Mouse (Mus musculus) heart, adult 2 months (tissue): ENCODE measurements at regions not wholly inside any gene's neighbourhood (a gene's known extent, or its start where the extent isn't known, plus 50 kb on each side); places are given as distances from the start of the nearest gene placed in this dataset.

Experiments used
- DNase-seq, 2 experiments: peaks; one replicate each; pipeline ENCODE4 v3.0.0; 2021
- H3K27ac ChIP-seq: fragments of 200-600 bp; 2 replicates; pipeline ENCODE4 v1.8.1; 2022
- H3K27me3 ChIP-seq: fragments of 200-500 bp; 2 replicates; pipeline ENCODE4 v1.6.1; 2012; ENCODE audit warnings: mild to moderate bottlenecking, low read length, inconsistent platforms, mixed read lengths; ENCODE audit not compliant: control insufficient read depth, insufficient read depth
- H3K36me3 ChIP-seq: fragments of 200-500 bp; 2 replicates; pipeline ENCODE4 v1.6.1; 2012; ENCODE audit warnings: low read length, inconsistent platforms; ENCODE audit not compliant: control insufficient read depth, insufficient read depth
- H3K4me1 ChIP-seq: fragments of 200-500 bp; 2 replicates; pipeline ENCODE4 v1.6.1; 2011; ENCODE audit warnings: low read length; ENCODE audit not compliant: control insufficient read depth, insufficient read depth
- H3K4me3 ChIP-seq: fragments of 200-600 bp; 2 replicates; pipeline ENCODE4 v1.8.1; 2022
- H3K79me2 ChIP-seq: fragments of 200-500 bp; replicated peaks from 2 replicates; pipeline ENCODE4 v1.6.1; 2012; ENCODE audit warnings: mild to moderate bottlenecking, inconsistent platforms, low read length, moderate library complexity, mixed read lengths; ENCODE audit not compliant: control insufficient read depth, insufficient read depth
- H3K9ac ChIP-seq: fragments of 200-500 bp; 2 replicates; pipeline ENCODE4 v1.6.1; 2012; ENCODE audit warnings: low read depth, mild to moderate bottlenecking, control low read depth, inconsistent platforms, low read length, mixed read lengths
- CTCF ChIP-seq: fragments of 200-600 bp; IDR thresholded peaks from 2 replicates; pipeline ENCODE4 v1.8.1; 2022; ENCODE audit warnings: antibody characterized with exemption, mild to moderate bottlenecking, moderate library complexity
- EP300 ChIP-seq: fragments of 200-500 bp; IDR thresholded peaks from 2 replicates; pipeline ENCODE4 v1.6.1; 2011; ENCODE audit warnings: low read depth, low read length, control low read depth; ENCODE audit not compliant: insufficient read depth
- POLR2A ChIP-seq: fragments of 200-500 bp; IDR thresholded peaks from 2 replicates; pipeline ENCODE4 v1.6.1; 2011; ENCODE audit warnings: mild to moderate bottlenecking, low read depth, low read length, control low read depth; ENCODE audit not compliant: insufficient read depth
- WGBS: fragments of 180-500 bp; shearing (Covaris S2); methylation state at CpG from one replicate; pipeline ENCODE4 v1.1.7; 2018; 5-methylcytosine and 5-hydroxymethylcytosine counted together
- intact Hi-C: fragments of 180-260 bp; cut with DNase I; formaldehyde crosslinking; loops from one replicate; pipeline ENCODE4 v1.15.1; 2025

DNA sequence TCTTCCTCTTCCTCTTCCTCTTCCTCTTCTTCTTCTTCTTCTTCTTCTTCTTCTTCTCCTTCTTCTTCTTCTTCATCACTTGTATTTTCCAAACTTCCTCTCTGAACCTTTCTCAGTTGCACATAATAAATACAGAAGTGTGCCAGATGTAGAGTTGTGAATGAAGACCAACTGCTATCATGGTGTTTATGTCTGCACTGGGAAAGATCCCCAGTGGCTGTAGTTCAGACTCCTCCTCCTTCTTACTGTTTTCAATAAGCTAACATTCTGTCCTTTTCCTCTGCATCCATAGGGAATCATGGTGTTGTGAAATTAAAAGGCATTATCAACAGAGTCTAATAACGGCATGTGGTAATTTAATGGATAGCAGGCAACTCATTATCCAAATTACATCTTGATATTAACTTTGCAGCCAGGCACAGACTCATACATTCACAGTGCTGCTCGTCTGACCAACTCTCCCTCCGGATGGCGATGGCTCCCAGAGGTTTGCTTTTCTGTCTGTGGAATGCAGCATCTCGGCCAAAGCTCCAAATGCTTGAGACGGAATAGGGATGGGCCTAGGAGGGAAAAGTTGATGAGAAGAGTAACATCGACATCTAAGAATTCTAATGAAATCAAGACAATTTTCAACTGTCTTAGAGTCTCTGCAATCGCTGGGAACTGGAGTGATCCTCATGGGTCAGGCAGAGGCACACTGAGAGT is 219.6 kb downstream of the Irs2 start:
- Histone ChIP-seq H3K9ac (no peak overlapping the region), H3K27ac (no peak overlapping the region), H3K36me3 (no peaks in the 10 kb centered on the region), H3K4me3 (no peak overlapping the region), H3K4me1 (no peaks in the 10 kb centered on the region), H3K79me2 (no peaks in the 10 kb centered on the region), H3K27me3 (peaks cover 4% of the 10 kb centered on the region; the same call in 1 of the 2 replicates)
- intact Hi-C loops, result no loop called here
- TF ChIP-seq CTCF (no peak), EP300 (no peak), POLR2A (no peak)
- 66% methylated on average over 8 of the region's 8 CpGs for WGBS
- DNase-seq, result no peak

DNA sequence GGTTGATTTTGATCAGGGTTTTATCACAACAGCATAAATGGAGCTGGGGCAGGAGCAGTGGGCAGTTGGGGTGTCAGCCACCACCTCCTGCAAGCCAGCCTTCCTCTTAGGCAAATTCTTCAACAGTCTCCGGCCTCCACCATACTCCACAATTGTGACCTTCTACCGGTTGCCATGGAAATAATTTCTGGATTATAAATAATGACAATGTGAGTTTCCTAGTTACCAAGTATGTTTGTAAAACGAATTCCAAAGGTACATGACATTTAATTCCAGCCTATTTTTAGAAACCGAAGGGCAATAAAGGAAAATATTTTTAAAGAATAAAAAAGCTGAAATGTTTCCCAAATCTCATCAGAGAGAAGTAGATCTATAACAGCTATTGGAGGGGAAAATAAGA is 222.5 kb downstream of the Irs2 start:
- Histone ChIP-seq H3K27me3 (no peaks in the 10 kb centered on the region), H3K27ac (no peak overlapping the region), H3K4me1 (no peaks in the 10 kb centered on the region), H3K9ac (no peak overlapping the region), H3K4me3 (no peak overlapping the region), H3K36me3 (no peaks in the 10 kb centered on the region), H3K79me2 (no peaks in the 10 kb centered on the region)
- WGBS, result 64% methylated on average over 4 of the region's 4 CpGs
- DNase-seq, result no peak
- intact Hi-C loops, result no loop called here
- no peak for TF ChIP-seq POLR2A

DNA sequence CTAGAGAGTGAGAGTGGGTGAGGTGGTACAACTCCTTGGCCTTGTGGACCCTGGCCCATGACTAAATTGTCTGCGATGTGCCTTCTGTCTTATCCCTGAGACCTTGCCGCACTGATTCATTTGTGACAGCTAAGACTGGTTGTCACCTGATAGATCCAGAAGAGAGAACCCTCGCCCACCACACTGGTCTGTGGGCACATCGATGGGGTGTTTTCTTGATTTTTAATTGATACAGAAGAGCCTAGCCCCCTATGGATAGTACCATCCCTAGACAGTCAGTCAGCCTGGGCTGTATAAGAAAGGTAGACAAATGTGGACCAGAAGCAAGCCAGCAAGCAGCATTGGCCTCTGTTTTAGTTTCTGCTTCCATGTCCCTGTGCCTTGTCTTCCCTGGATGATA is 222.9 kb downstream of the Irs2 start:
- intact Hi-C loops, result no loop called here
- H3K36me3 ChIP-seq, result no peaks in the 10 kb centered on the region
- no peak for TF ChIP-seq POLR2A
- TF ChIP-seq EP300, result no peak
- no peak for TF ChIP-seq CTCF
- no peak overlapping the region for H3K4me3 ChIP-seq
- H3K9ac ChIP-seq, result no peak overlapping the region
- H3K27me3 ChIP-seq, result no peaks in the 10 kb centered on the region
- H3K27ac ChIP-seq, result no peak overlapping the region
- no peaks in the 10 kb centered on the region for H3K79me2 ChIP-seq
- 90% methylated on average over 4 of the region's 4 CpGs for WGBS
- no peaks in the 10 kb centered on the region for H3K4me1 ChIP-seq
- no peak for DNase-seq

DNA sequence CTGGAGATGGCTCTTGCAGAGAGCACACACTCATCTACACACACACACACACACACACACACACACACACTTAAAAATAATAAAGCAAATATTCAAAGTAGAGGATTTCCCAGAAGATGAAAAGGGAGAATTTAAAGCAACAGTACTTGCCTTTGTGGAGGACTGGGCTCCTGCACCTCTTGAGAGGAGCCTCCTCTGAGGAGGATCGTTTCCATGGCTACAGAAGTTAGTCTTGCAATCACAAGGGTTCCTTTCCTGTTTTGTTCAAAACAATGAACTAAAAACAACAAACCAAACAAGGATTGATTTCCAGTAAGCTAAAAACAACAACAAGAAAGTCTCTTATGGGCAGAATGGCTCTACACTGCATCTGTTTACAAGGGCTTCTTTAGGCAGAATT is 223.8 kb downstream of the Irs2 start:
- TF ChIP-seq POLR2A, result no peak
- TF ChIP-seq EP300, result no peak
- TF ChIP-seq CTCF, result no peak
- no peak for DNase-seq
- 54% methylated on average over 1 of the region's 1 CpGs for WGBS
- Histone ChIP-seq H3K27me3 (no peaks in the 10 kb centered on the region), H3K36me3 (no peaks in the 10 kb centered on the region), H3K9ac (no peak overlapping the region), H3K27ac (no peak overlapping the region), H3K79me2 (no peaks in the 10 kb centered on the region), H3K4me1 (no peaks in the 10 kb centered on the region), H3K4me3 (no peak overlapping the region)
- intact Hi-C loops, result no loop called here

- Histone ChIP-seq H3K27ac (no peak overlapping the region), H3K79me2 (no peaks in the 10 kb centered on the region), H3K4me3 (no peak overlapping the region), H3K4me1 (no peaks in the 10 kb centered on the region), H3K27me3 (no peaks in the 10 kb centered on the region), H3K9ac (no peak overlapping the region), H3K36me3 (no peaks in the 10 kb centered on the region)
- WGBS, result 83% methylated on average over 6 of the region's 6 CpGs
- no peak for TF ChIP-seq EP300
- no peak for TF ChIP-seq POLR2A
- no peak for TF ChIP-seq CTCF
- intact Hi-C loops, result no loop called here
- no peak for DNase-seq
Measured at GRCm38 (mm10) chr8:10781860-10782259, 226.4 kb downstream of the Irs2 start.

DNA sequence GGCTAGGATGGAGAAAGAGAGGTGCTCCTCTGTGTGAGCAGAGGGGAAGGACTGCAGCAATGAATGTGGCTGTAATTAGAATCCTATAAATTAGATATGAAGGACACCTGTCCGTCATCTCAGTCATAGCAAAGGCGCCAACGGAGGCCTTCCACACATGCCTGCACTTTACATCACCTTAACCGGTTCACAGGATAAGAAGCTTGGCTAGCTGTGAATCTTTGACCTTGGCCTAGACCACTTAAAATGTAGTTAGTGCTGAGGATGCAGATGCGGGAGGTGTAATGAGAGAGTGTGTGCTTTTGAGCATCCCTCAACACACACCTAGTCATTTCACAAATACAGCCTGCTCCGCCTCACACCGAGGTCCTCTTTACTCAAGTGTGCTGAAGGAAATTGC is 228.6 kb downstream of the Irs2 start:
- Histone ChIP-seq H3K27ac (no peak overlapping the region), H3K4me3 (no peak overlapping the region), H3K27me3 (no peaks in the 10 kb centered on the region), H3K4me1 (no peaks in the 10 kb centered on the region), H3K79me2 (no peaks in the 10 kb centered on the region), H3K36me3 (no peaks in the 10 kb centered on the region), H3K9ac (no peak overlapping the region)
- intact Hi-C loops, result no loop called here
- TF ChIP-seq EP300 (no peak), CTCF (no peak), POLR2A (no peak)
- 86% methylated on average over 7 of the region's 7 CpGs for WGBS
- DNase-seq, result no peak
